Mouse (Mus musculus): ENCODE data around the gene Slbp. TPM values are rescaled to one million over a fixed set of nuclear protein-coding genes. Genes with fewer than 3 reads are reported as not detected.

Gene Slbp
- 335 and 357 TPM in 2 replicates for polyA plus RNA-seq (2016; fragmentation: Nextera tagmentation; extraction: Ambion mirVana)

- H3K27me3 ChIP-seq (ENCODE audit: poor library complexity, severe bottlenecking): no peaks in the 10 kb centered on the region
- under 1% methylated on average over 82 of the region's 82 CpGs for WGBS
- H3K27ac ChIP-seq: peak within 1 kb of the TSS; percentile 99
- peak; percentile 98 for DNase-seq (ENCODE audit: extremely low spot score, low spot score)
- H3K4me3 ChIP-seq: peak within 1 kb of the TSS; percentile 78
- H3K9me3 ChIP-seq: no peaks in the 10 kb centered on the region
- H3K36me3 ChIP-seq (replicated peaks): peaks cover 63% of the 10 kb centered on the region
- H3K4me1 ChIP-seq: peaks cover 55% of the 10 kb centered on the region
Observed at GRCm38 (mm10) chr5:33651921-33652782, at the start of gene Slbp. TSS of gene Slbp (minus strand) at chr5:33652574.

GRCm38 (mm10) chr5:33701832-33702231, 49.5 kb upstream of the Slbp start:
- Histone ChIP-seq H3K9me3 (no peaks in the 10 kb centered on the region), H3K36me3 (replicated peaks) (no peaks in the 10 kb centered on the region), H3K4me3 (no peak overlapping the region), H3K27me3 (ENCODE audit: poor library complexity, severe bottlenecking) (peaks cover 99% of the 10 kb centered on the region), H3K4me1 (peaks cover 100% of the 10 kb centered on the region), H3K27ac (peak overlapping the region; percentile 27; the same call in 1 of the 2 replicates)
- 88% methylated on average over 11 of the region's 11 CpGs for WGBS
- no peak for DNase-seq (ENCODE audit: extremely low spot score, low spot score)

GRCm38 (mm10) chr5:33700010-33700409, 47.6 kb upstream of the Slbp start:
- Histone ChIP-seq H3K4me1 (peaks cover 100% of the 10 kb centered on the region), H3K9me3 (no peaks in the 10 kb centered on the region), H3K27me3 (ENCODE audit: poor library complexity, severe bottlenecking) (peaks cover 99% of the 10 kb centered on the region), H3K4me3 (no peak overlapping the region), H3K36me3 (replicated peaks) (no peaks in the 10 kb centered on the region), H3K27ac (peak overlapping the region; percentile 92)
- DNase-seq (ENCODE audit: extremely low spot score, low spot score): no peak
- 54% methylated on average over 13 of the region's 13 CpGs for WGBS

GRCm38 (mm10) chr5:33698669-33699068, 46.3 kb upstream of the Slbp start:
- H3K27ac ChIP-seq: peak overlapping the region; percentile 92
- no peaks in the 10 kb centered on the region for H3K9me3 ChIP-seq
- DNase-seq (ENCODE audit: extremely low spot score, low spot score): no peak
- H3K4me3 ChIP-seq: no peak overlapping the region
- H3K27me3 ChIP-seq (ENCODE audit: poor library complexity, severe bottlenecking): peaks cover 100% of the 10 kb centered on the region
- no peaks in the 10 kb centered on the region for H3K36me3 ChIP-seq (replicated peaks)
- WGBS: 76% methylated on average over 5 of the region's 5 CpGs
- peaks cover 100% of the 10 kb centered on the region for H3K4me1 ChIP-seq

GRCm38 (mm10) chr5:33697947-33698512, 45.7 kb upstream of the Slbp start:
- no peaks in the 10 kb centered on the region for H3K9me3 ChIP-seq
- DNase-seq (ENCODE audit: extremely low spot score, low spot score): peak; percentile 62
- peaks cover 100% of the 10 kb centered on the region for H3K27me3 ChIP-seq (ENCODE audit: poor library complexity, severe bottlenecking)
- H3K4me1 ChIP-seq: peaks cover 99% of the 10 kb centered on the region
- peak overlapping the region; percentile 24; the same call in 1 of the 2 replicates for H3K4me3 ChIP-seq
- H3K27ac ChIP-seq: peak overlapping the region; percentile 92
- H3K36me3 ChIP-seq (replicated peaks): no peaks in the 10 kb centered on the region
- 7% methylated on average over 13 of the region's 13 CpGs for WGBS

- Histone ChIP-seq H3K4me3 (peak overlapping the region; percentile 24; the same call in 1 of the 2 replicates), H3K27me3 (ENCODE audit: poor library complexity, severe bottlenecking) (peaks cover 100% of the 10 kb centered on the region), H3K36me3 (replicated peaks) (no peaks in the 10 kb centered on the region), H3K27ac (peak overlapping the region; percentile 92), H3K4me1 (peaks cover 99% of the 10 kb centered on the region), H3K9me3 (no peaks in the 10 kb centered on the region)
- WGBS: 41% methylated on average over 1 of the region's 1 CpGs
- no peak for DNase-seq (ENCODE audit: extremely low spot score, low spot score)
Observed at GRCm38 (mm10) chr5:33697534-33697933, 45.2 kb upstream of the Slbp start.

- Histone ChIP-seq H3K9me3 (no peaks in the 10 kb centered on the region), H3K27ac (peak overlapping the region; percentile 92), H3K4me1 (peaks cover 98% of the 10 kb centered on the region), H3K27me3 (ENCODE audit: poor library complexity, severe bottlenecking) (peaks cover 100% of the 10 kb centered on the region), H3K4me3 (peak overlapping the region; percentile 52), H3K36me3 (replicated peaks) (no peaks in the 10 kb centered on the region)
- WGBS: 40% methylated on average over 5 of the region's 5 CpGs
- DNase-seq (ENCODE audit: extremely low spot score, low spot score): no peak
Observed at GRCm38 (mm10) chr5:33696430-33696829, 44.1 kb upstream of the Slbp start.

- peaks cover 95% of the 10 kb centered on the region for H3K4me1 ChIP-seq
- 1% methylated on average over 24 of the region's 24 CpGs for WGBS
Observed at GRCm38 (mm10) chr5:33695718-33696121, 43.3 kb upstream of the Slbp start.

GRCm38 (mm10) chr5:33694848-33695717, 42.7 kb upstream of the Slbp start:
- H3K4me1 ChIP-seq: peaks cover 95% of the 10 kb centered on the region

More at GRCm38 (mm10) chr5:33695718-33696121, 43.3 kb upstream of the Slbp start:
- Histone ChIP-seq H3K4me3 (peak overlapping the region; percentile 52), H3K36me3 (replicated peaks) (no peaks in the 10 kb centered on the region), H3K27ac (peak overlapping the region; percentile 92), H3K27me3 (ENCODE audit: poor library complexity, severe bottlenecking) (peaks cover 100% of the 10 kb centered on the region), H3K9me3 (no peaks in the 10 kb centered on the region)
- DNase-seq (ENCODE audit: extremely low spot score, low spot score): no peak

GRCm38 (mm10) chr5:33694461-33694847, 42.1 kb upstream of the Slbp start:
- WGBS: 35% methylated on average over 9 of the region's 9 CpGs
- Histone ChIP-seq H3K27ac (peak overlapping the region; percentile 92), H3K27me3 (ENCODE audit: poor library complexity, severe bottlenecking) (peaks cover 100% of the 10 kb centered on the region), H3K4me3 (peak overlapping the region; percentile 52), H3K9me3 (no peaks in the 10 kb centered on the region), H3K4me1 (peaks cover 95% of the 10 kb centered on the region), H3K36me3 (replicated peaks) (no peaks in the 10 kb centered on the region)
- DNase-seq (ENCODE audit: extremely low spot score, low spot score): no peak

More at GRCm38 (mm10) chr5:33694848-33695717, 42.7 kb upstream of the Slbp start:
- WGBS: under 1% methylated on average over 71 of the region's 71 CpGs
- H3K36me3 ChIP-seq (replicated peaks): no peaks in the 10 kb centered on the region
- peak overlapping the region; percentile 92 for H3K27ac ChIP-seq
- H3K4me3 ChIP-seq: peak overlapping the region; percentile 52
- H3K9me3 ChIP-seq: no peaks in the 10 kb centered on the region
- peaks cover 100% of the 10 kb centered on the region for H3K27me3 ChIP-seq (ENCODE audit: poor library complexity, severe bottlenecking)
- DNase-seq (ENCODE audit: extremely low spot score, low spot score): peak; percentile 86

- Histone ChIP-seq H3K27ac (peak overlapping the region; percentile 86), H3K9me3 (no peaks in the 10 kb centered on the region), H3K27me3 (ENCODE audit: poor library complexity, severe bottlenecking) (peaks cover 100% of the 10 kb centered on the region), H3K4me1 (peaks cover 90% of the 10 kb centered on the region), H3K36me3 (replicated peaks) (no peaks in the 10 kb centered on the region), H3K4me3 (peak overlapping the region; percentile 31)
- 3% methylated on average over 24 of the region's 24 CpGs for WGBS
- peak; percentile 56 for DNase-seq (ENCODE audit: extremely low spot score, low spot score)
Observed at GRCm38 (mm10) chr5:33692393-33692792, 40.0 kb upstream of the Slbp start.
